Mouse (Mus musculus) heart, postnatal 0 days (tissue): ENCODE results near the gene Ptbp3.

Source experiments
- CTCF ChIP-seq: IDR thresholded peaks from 2 replicates; pipeline ENCODE4 v1.5.1; 2016; ENCODE audit warnings: antibody characterized with exemption, control low read depth, low read depth
- EP300 ChIP-seq: IDR thresholded peaks from 2 replicates; pipeline ENCODE4 v1.6.1; 2016; ENCODE audit warnings: antibody characterized with exemption, low read depth

GRCm38 (mm10) chr4:59536281-59536680, 12.9 kb downstream of the Ptbp3 start:
- TF ChIP-seq CTCF: no peak
- no peak for TF ChIP-seq EP300
